Mouse (Mus musculus): ENCODE measurements around the gene Ppef2. TPM values are rescaled to one million over a fixed set of nuclear protein-coding genes. Genes with fewer than 3 reads are reported as not detected.
A peak's percentile ranks its signal among the peaks of the same experiment; 100 is the strongest.

The Ppef2 gene
- total RNA-seq, 1 experiment from 2014 or later = not detected

- ATAC-seq (replicated peaks in 1 of 2; ENCODE audit: insufficient read depth in 1 of 2, low FRiP score in 2 of 2, low TSS enrichment in 1 of 2, low read depth in 1 of 2, poor library complexity in 2 of 2, severe bottlenecking in 2 of 2) = no peak
These were observed 45.9 kb downstream of the Ppef2 start for GRCm38 (mm10) chr5:92210205-92210604.

- no peak for ATAC-seq (replicated peaks in 1 of 2; ENCODE audit: insufficient read depth in 1 of 2, low FRiP score in 2 of 2, low TSS enrichment in 1 of 2, low read depth in 1 of 2, poor library complexity in 2 of 2, severe bottlenecking in 2 of 2)
These were observed 50.0 kb downstream of the Ppef2 start for GRCm38 (mm10) chr5:92206121-92206520.

- no peak for ATAC-seq (replicated peaks in 1 of 2; ENCODE audit: insufficient read depth in 1 of 2, low FRiP score in 2 of 2, low TSS enrichment in 1 of 2, low read depth in 1 of 2, poor library complexity in 2 of 2, severe bottlenecking in 2 of 2)
These were observed 50.4 kb downstream of the Ppef2 start for GRCm38 (mm10) chr5:92205706-92206105.

GRCm38 (mm10) chr5:92205184-92205583 lies 50.9 kb downstream of the Ppef2 start:
- ATAC-seq (replicated peaks in 1 of 2; ENCODE audit: insufficient read depth in 1 of 2, low FRiP score in 2 of 2, low TSS enrichment in 1 of 2, low read depth in 1 of 2, poor library complexity in 2 of 2, severe bottlenecking in 2 of 2) = peak; percentile 48 to 71; a peak in 3 of 4 replicates

GRCm38 (mm10) chr5:92204162-92205036 lies 51.7 kb downstream of the Ppef2 start:
- peak; percentile 10 to 22; a peak in 1 of 4 replicates for ATAC-seq (replicated peaks in 1 of 2; ENCODE audit: insufficient read depth in 1 of 2, low FRiP score in 2 of 2, low TSS enrichment in 1 of 2, low read depth in 1 of 2, poor library complexity in 2 of 2, severe bottlenecking in 2 of 2)

GRCm38 (mm10) chr5:92198266-92198665 lies 57.8 kb downstream of the Ppef2 start:
- ATAC-seq (replicated peaks in 1 of 2; ENCODE audit: insufficient read depth in 1 of 2, low FRiP score in 2 of 2, low TSS enrichment in 1 of 2, low read depth in 1 of 2, poor library complexity in 2 of 2, severe bottlenecking in 2 of 2) = no peak

- ATAC-seq (replicated peaks in 1 of 2; ENCODE audit: insufficient read depth in 1 of 2, low FRiP score in 2 of 2, low TSS enrichment in 1 of 2, low read depth in 1 of 2, poor library complexity in 2 of 2, severe bottlenecking in 2 of 2) = no peak
These were observed 58.9 kb downstream of the Ppef2 start for GRCm38 (mm10) chr5:92196895-92197811.

- ATAC-seq (replicated peaks in 1 of 2; ENCODE audit: insufficient read depth in 1 of 2, low FRiP score in 2 of 2, low TSS enrichment in 1 of 2, low read depth in 1 of 2, poor library complexity in 2 of 2, severe bottlenecking in 2 of 2) = peak; percentile 78 to 80; a peak in 3 of 4 replicates
These were observed 60.4 kb downstream of the Ppef2 start for GRCm38 (mm10) chr5:92195716-92196115.

GRCm38 (mm10) chr5:92188881-92189483 lies 67.1 kb downstream of the Ppef2 start:
- ATAC-seq (replicated peaks in 1 of 2; ENCODE audit: insufficient read depth in 1 of 2, low FRiP score in 2 of 2, low TSS enrichment in 1 of 2, low read depth in 1 of 2, poor library complexity in 2 of 2, severe bottlenecking in 2 of 2) = no peak

- no peak for ATAC-seq (replicated peaks in 1 of 2; ENCODE audit: insufficient read depth in 1 of 2, low FRiP score in 2 of 2, low TSS enrichment in 1 of 2, low read depth in 1 of 2, poor library complexity in 2 of 2, severe bottlenecking in 2 of 2)
These were observed 72.8 kb downstream of the Ppef2 start for GRCm38 (mm10) chr5:92183071-92183830.

Other genes with a start within 250 kb of the Ppef2 start
- gene Cdkl2, start 212.4 kb downstream of the Ppef2 start, total RNA-seq (2017) = 0.81 TPM in 1 of 2 replicates, not detected in the other
- 131 and 135 TPM in 2 replicates for gene G3bp2, start 172.6 kb downstream of the Ppef2 start, total RNA-seq (2017)
- 9.9 and 21.3 TPM in 2 replicates for gene Uso1, start 118.3 kb downstream of the Ppef2 start, total RNA-seq (2017)
- gene U90926, start 40.9 kb downstream of the Ppef2 start, total RNA-seq (2017) = not detected in 2 replicates
- gene Naaa, start 21.9 kb upstream of the Ppef2 start, total RNA-seq (2017) = 5.8 and 14.8 TPM in 2 replicates
- gene Sdad1, start 54.2 kb upstream of the Ppef2 start, total RNA-seq (2017) = 60.2 and 62.2 TPM in 2 replicates
- 0.65 and 0.69 TPM in 2 replicates for gene Cxcl9, start 71.8 kb upstream of the Ppef2 start, total RNA-seq (2017)
- not detected in 2 replicates for gene Art3, start 75.5 kb upstream of the Ppef2 start, total RNA-seq (2017)
- gene Cxcl10, start 92.6 kb upstream of the Ppef2 start, total RNA-seq (2017) = 3.2 and 6.3 TPM in 2 replicates
- 61.3 and 76.1 TPM in 2 replicates for gene Nup54, start 178.9 kb upstream of the Ppef2 start, total RNA-seq (2017)